Mouse (Mus musculus) stomach, postnatal 0 days (tissue): ENCODE data around the gene Coa5.

ENCODE experiments used
- CTCF ChIP-seq: IDR thresholded peaks from 2 replicates; pipeline ENCODE4 v1.5.1; 2016; ENCODE audit warnings: antibody characterized with exemption, low read depth, mild to moderate bottlenecking, moderate library complexity
- EP300 ChIP-seq: optimal IDR thresholded peaks from 2 replicates; pipeline ENCODE3; 2016; ENCODE audit warnings: antibody characterized with exemption

- TF ChIP-seq CTCF (no peak), EP300 (no peak)
Observed at GRCm38 (mm10) chr1:37473251-37473650, 43.3 kb upstream of the Coa5 start.
